Mouse (Mus musculus): ENCODE data around the gene Vmn1r65.
"Not testable (repeated sequence)": the region's sequence is repeated elsewhere in the genome, so short reads cannot be mapped to it uniquely, and the experiment has no call there.

Vmn1r65 gene

DNA sequence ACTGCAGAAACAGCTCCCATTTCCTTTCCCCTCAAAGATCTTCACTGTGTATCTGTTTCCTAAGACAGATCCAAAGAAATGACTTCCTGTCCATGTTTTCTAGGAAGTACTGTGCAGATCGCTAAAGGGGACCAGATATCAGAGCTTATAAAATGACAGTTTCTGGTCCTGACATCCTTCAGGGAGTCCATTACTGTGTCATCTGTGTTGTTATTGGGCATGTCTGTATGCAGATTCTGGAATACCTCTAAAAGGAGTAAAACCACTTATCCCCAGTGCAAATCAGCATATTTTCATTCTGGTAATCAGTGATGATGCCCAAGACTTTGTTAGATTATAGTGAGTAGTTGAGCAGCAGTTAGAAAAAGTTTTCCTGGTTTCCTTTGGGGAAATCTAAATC lies at the start of gene Vmn1r65:
Vmn1r65 (minus strand) TSS at position 101 of the 400 bp plus-strand sequence.
- DNase-seq, result no peak

DNA sequence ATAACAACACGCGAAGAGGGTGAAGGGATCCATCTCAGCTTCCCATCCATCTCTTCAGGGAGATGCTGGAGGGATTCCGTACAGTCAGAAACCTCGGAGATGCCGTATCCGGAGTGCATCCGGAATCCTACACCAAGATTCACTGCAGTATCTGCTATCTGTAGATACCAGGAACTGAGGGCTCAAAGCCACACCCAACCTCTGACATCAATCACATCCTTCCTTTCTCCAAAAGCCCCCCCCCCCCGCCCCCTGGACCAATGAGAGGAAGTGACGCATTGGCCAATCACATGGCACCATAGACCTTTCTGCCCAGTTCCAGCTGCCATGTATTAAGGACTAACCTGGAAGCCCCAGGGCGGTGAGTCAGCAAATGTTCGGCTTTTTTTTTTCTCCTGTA lies 34.1 kb upstream of the Vmn1r65 start, which contains the start of gene Nlrp4c:
Nlrp4c (plus strand) TSS at position 301 of the 400 bp plus-strand sequence.
- DNase-seq, result no peak

DNA sequence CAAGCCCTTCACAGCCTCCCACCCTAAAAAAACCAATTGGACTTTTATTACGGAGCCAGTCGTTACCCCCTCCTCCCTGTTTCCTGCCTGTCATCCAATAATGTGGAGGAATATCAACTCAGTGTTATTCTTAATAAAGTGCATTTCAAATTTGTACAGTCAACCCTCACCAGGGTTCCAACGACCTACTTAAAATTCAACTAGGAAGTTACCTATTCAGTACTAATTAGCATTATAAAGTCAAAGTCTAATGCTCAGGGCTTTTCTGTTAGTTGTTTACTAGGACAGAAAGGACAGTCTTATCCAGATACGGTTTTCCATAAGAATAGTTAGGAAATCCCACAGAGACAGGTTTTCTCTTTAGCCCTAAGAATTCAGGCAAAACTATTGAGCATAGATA lies 28.4 kb downstream of the Vmn1r65 start:
- DNase-seq, result not testable (repeated sequence)

DNA sequence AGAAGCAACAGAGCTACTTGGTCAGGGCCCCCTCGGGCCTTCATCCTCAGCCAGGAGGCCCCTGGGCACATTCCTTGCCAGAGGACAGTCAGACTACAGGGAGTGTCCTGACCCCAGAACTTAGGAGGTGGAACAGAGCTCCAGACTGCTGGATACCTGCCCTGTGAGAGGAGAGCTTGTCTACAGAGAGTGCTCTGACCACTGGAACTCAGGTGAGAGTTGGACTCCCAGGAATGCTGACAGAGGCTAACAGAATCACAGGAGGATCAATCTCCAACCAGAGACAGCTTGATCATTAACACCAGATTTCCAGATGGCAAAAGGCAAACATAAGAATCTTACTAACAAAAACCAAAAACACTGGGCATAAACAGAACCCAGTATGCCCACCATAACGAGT lies 38.3 kb downstream of the Vmn1r65 start:
- DNase-seq, result peak; percentile 24
